In the genomic region with DNA sequence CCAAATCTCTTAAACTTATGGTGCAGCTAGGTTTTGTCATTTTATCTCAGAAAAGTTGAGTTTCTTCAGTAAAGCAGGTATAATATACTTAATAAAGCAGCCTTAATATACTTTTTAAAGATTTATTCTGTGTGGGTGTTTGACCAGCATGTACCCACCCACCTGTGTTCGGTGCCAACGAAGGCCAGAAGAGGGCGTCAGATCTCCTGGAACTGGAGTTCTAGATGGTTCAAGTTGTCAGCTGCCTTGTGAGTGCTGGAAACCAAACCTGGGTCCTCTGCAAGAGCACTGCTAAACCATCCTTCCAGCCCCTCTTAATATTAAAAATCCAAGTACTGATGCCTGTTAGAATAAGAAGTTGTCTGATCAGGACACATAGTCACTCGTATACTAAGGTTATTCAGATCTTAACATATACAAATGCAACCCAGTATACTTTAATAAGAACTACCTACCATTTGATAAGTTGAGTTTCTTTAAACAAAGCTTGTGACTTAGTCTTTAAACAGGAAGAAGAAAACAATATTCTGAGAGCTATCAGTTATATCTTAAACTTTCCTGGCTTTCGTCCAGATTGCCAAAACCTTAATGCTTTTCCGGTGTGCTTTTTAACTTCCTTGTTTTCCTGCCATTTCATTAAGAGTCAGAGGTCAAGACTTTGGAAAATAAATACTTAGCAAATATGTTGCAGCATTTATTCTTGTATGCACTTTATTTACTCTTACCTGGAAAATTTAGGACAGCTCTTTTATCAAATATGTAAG, we compare ENCODE assay signal across 8 mouse cellular contexts. TPM values are rescaled to one million over a fixed set of nuclear protein-coding genes. Genes with fewer than 3 reads are reported as not detected.
DNase-seq lines count a peak whose midpoint lies in the region; ATAC-seq lines count a peak whose summit lies in the region.

No protein-coding gene starts in this region.

- DNase-seq in adrenal gland, postnatal 10 days, result peak; percentile 18
- no peak for DNase-seq in adrenal gland, postnatal 36 days
- DNase-seq in midbrain, embryonic 10.5 days (ENCODE audit: low spot score), result no peak
- DNase-seq in midbrain, embryonic 11.5 days (ENCODE audit: low spot score, missing footprints), result no peak
- DNase-seq in right cerebral cortex, postnatal 4 days, result no peak
- no peak for DNase-seq in gastrocnemius, adult 8-10 months (ENCODE audit: low spot score in 2 of 2)

- peaks cover 15% of the 10 kb centered on the region for H3K9me3 ChIP-seq in midbrain, embryonic 10.5 days (replicated peaks)
- peaks cover 4% of the 10 kb centered on the region; the same call in 1 of the 2 replicates for H3K9me3 ChIP-seq in midbrain, embryonic 11.5 days (ENCODE audit: control insufficient read depth, low read length)
- peaks cover 10% of the 10 kb centered on the region for H3K9me3 ChIP-seq in kidney, embryonic 16.5 days (ENCODE audit: low read length)
- peaks cover 4% of the 10 kb centered on the region for H3K9me3 ChIP-seq in midbrain, embryonic 16.5 days (replicated peaks; ENCODE audit: control insufficient read depth, low read length, poor library complexity, severe bottlenecking)

- no peak for ATAC-seq in midbrain, embryonic 11.5 days (ENCODE audit: low FRiP score)
- ATAC-seq in kidney, embryonic 16.5 days (ENCODE audit: low FRiP score, low TSS enrichment), result no peak
- ATAC-seq in midbrain, embryonic 16.5 days, result no peak

- 92% methylated on average over 6 of the region's 6 CpGs for WGBS in midbrain, embryonic 10.5 days
- WGBS in midbrain, embryonic 11.5 days, result 96% methylated on average over 6 of the region's 6 CpGs
- WGBS in kidney, embryonic 16.5 days, result 77% methylated on average over 6 of the region's 6 CpGs
- 98% methylated on average over 6 of the region's 6 CpGs for WGBS in midbrain, embryonic 16.5 days

- H3K9ac ChIP-seq in midbrain, embryonic 11.5 days (ENCODE audit: low read length), result no peak overlapping the region
- H3K9ac ChIP-seq in kidney, embryonic 16.5 days (replicated peaks; ENCODE audit: low read length), result no peak overlapping the region
- H3K9ac ChIP-seq in midbrain, embryonic 16.5 days (ENCODE audit: low read depth, low read length), result no peak overlapping the region

- peak overlapping the region; percentile 95 for H3K4me3 ChIP-seq in midbrain, embryonic 10.5 days
- H3K4me3 ChIP-seq in midbrain, embryonic 11.5 days (ENCODE audit: low read depth, low read length), result no peak overlapping the region
- H3K4me3 ChIP-seq in kidney, embryonic 16.5 days (ENCODE audit: low read length), result no peak overlapping the region; the same call in 1 of the 2 replicates
- H3K4me3 ChIP-seq in midbrain, embryonic 16.5 days (ENCODE audit: low read depth, low read length), result no peak overlapping the region

- H3K27ac ChIP-seq in midbrain, embryonic 10.5 days (replicated peaks), result no peak overlapping the region
- no peak overlapping the region for H3K27ac ChIP-seq in midbrain, embryonic 11.5 days (ENCODE audit: low read depth, low read length)
- peak overlapping the region; percentile 37; the same call in 1 of the 2 replicates for H3K27ac ChIP-seq in kidney, embryonic 16.5 days (ENCODE audit: low read length)
- H3K27ac ChIP-seq in midbrain, embryonic 16.5 days (ENCODE audit: low read length), result no peak overlapping the region

- H3K27me3 ChIP-seq in midbrain, embryonic 10.5 days (ENCODE audit: low read depth, poor library complexity, severe bottlenecking), result no peaks in the 10 kb centered on the region
- H3K27me3 ChIP-seq in midbrain, embryonic 11.5 days (ENCODE audit: control insufficient read depth, insufficient read depth, low read length), result no peaks in the 10 kb centered on the region
- H3K27me3 ChIP-seq in kidney, embryonic 16.5 days (ENCODE audit: insufficient read depth, low read length), result no peaks in the 10 kb centered on the region
- no peaks in the 10 kb centered on the region for H3K27me3 ChIP-seq in midbrain, embryonic 16.5 days (ENCODE audit: control insufficient read depth, insufficient read depth, low read depth, low read length)

- peaks cover 30% of the 10 kb centered on the region for H3K36me3 ChIP-seq in midbrain, embryonic 10.5 days
- H3K36me3 ChIP-seq in midbrain, embryonic 11.5 days (ENCODE audit: control insufficient read depth, insufficient read depth, low read length), result peaks cover 4% of the 10 kb centered on the region; the same call in 1 of the 2 replicates
- peaks cover 20% of the 10 kb centered on the region for H3K36me3 ChIP-seq in kidney, embryonic 16.5 days (ENCODE audit: insufficient read depth, low read length)
- H3K36me3 ChIP-seq in midbrain, embryonic 16.5 days (ENCODE audit: control insufficient read depth, insufficient read depth, low read length), result peaks cover 14% of the 10 kb centered on the region

- peaks cover 9% of the 10 kb centered on the region; the same call in 1 of the 2 replicates for H3K4me1 ChIP-seq in midbrain, embryonic 10.5 days
- H3K4me1 ChIP-seq in midbrain, embryonic 11.5 days (ENCODE audit: control insufficient read depth, insufficient read depth, low read length), result no peaks in the 10 kb centered on the region; the same call in 1 of the 2 replicates
- H3K4me1 ChIP-seq in kidney, embryonic 16.5 days (ENCODE audit: insufficient read depth, low read length), result peaks cover 5% of the 10 kb centered on the region
- peaks cover 10% of the 10 kb centered on the region; the same call in 1 of the 2 replicates for H3K4me1 ChIP-seq in midbrain, embryonic 16.5 days (ENCODE audit: control insufficient read depth, insufficient read depth, low read length)

- no peak overlapping the region for H3K4me2 ChIP-seq in midbrain, embryonic 11.5 days
- H3K4me2 ChIP-seq in kidney, embryonic 16.5 days (replicated peaks; ENCODE audit: low read depth, low read length), result peak overlapping the region; percentile 55; the same call in 1 of the 2 replicates
- peak overlapping the region; percentile 64 for H3K4me2 ChIP-seq in midbrain, embryonic 16.5 days (ENCODE audit: low read length)

RNA-seq across cellular contexts. Expression of a gene that starts 1.7 kb away (rescaled TPM):
- total RNA-seq in adrenal gland, postnatal 10 days (2021), result 10 to 100 TPM; 79.1 to 94.7 TPM
- total RNA-seq in adrenal gland, postnatal 36 days (2021), result 10 to 100 TPM; 59.0 to 90.4 TPM
- polyA plus RNA-seq in midbrain, embryonic 10.5 days (2016; fragmentation: Nextera tagmentation; extraction: Ambion mirVana), result 20.6 and 34.6 TPM in 2 replicates
- 41.3 and 47.0 TPM in 2 replicates for polyA plus RNA-seq in midbrain, embryonic 11.5 days (2014; fragmentation: Nextera tagmentation; extraction: Ambion mirVana)
- 34.9 and 36.4 TPM in 2 replicates for polyA plus RNA-seq in kidney, embryonic 16.5 days (2015; fragmentation: Nextera tagmentation; extraction: Ambion mirVana)
- 48.3 and 55.1 TPM in 2 replicates for polyA plus RNA-seq in midbrain, embryonic 16.5 days (2015; fragmentation: Nextera tagmentation; extraction: Ambion mirVana)
- total RNA-seq in gastrocnemius, adult 8-10 months (2022), result 100 to 1,000 TPM; 149 to 159 (median 156) TPM

RNA-seq across cellular contexts. Expression of a gene that starts 41.8 kb away (rescaled TPM):
- 10 to 100 TPM; 29.5 to 46.7 TPM for total RNA-seq in adrenal gland, postnatal 10 days (2021)
- total RNA-seq in adrenal gland, postnatal 36 days (2021), result 10 to 100 TPM; 30.5 to 34.6 TPM
- 35.2 and 38.5 TPM in 2 replicates for polyA plus RNA-seq in midbrain, embryonic 10.5 days (2016; fragmentation: Nextera tagmentation; extraction: Ambion mirVana)
- polyA plus RNA-seq in midbrain, embryonic 11.5 days (2014; fragmentation: Nextera tagmentation; extraction: Ambion mirVana), result 31.4 and 33.8 TPM in 2 replicates
- polyA plus RNA-seq in kidney, embryonic 16.5 days (2015; fragmentation: Nextera tagmentation; extraction: Ambion mirVana), result 31.5 and 38.7 TPM in 2 replicates
- 18.6 and 21.8 TPM in 2 replicates for polyA plus RNA-seq in midbrain, embryonic 16.5 days (2015; fragmentation: Nextera tagmentation; extraction: Ambion mirVana)
- 1 to 10 TPM; 3.3 to 7.6 (median 5.8) TPM for total RNA-seq in gastrocnemius, adult 8-10 months (2022)
